Mouse (Mus musculus) frontal cortex, postnatal 25 days (tissue): ENCODE measurements around the gene Ube2r2.

Experiments used
- DNase-seq, 2 experiments: peaks; one replicate each; pipeline ENCODE4 v3.0.0; 2022; ENCODE audit warnings: low spot score in 2 of 2

The Ube2r2 gene

DNA sequence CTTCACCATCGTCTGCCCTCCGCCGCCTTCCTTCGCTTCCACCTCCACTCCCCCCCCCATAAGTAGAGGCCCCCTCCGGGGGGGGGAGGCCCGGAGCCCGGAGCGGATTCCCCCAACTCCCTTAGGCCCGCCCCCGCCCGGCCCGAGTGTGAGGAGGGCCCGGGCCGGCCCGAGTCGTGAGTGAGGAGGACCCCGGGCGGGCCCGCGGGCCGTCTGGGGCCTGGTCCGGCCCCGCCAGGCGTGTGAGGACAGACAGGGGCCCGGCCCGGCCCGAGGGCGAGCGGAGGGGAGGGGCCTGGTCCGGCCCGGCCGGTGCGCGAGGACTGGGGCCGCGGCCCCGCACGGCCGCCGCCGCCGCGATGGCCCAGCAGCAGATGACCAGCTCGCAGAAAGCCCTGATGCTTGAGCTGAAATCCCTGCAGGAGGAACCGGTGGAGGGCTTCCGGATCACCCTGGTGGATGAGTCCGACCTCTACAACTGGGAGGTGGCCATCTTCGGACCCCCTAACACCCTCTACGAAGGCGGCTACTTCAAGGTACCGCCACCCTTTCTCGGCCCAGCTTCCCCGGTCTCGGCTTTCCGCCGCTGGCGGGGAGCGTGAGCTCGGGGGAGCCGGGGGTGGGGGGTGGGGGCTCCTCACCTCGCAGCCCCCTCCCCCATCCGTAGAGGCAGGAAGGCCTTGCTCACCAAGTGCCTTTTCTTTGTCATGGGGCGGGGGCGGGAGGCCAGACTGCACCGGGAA lies at the start of gene Ube2r2:
Ube2r2 (plus strand) TSS at position 33 of the 743 bp plus-strand sequence.
- DNase-seq: peak; percentile 20 to 43

GRCm38 (mm10) chr4:41086947-41087346 lies 48.6 kb upstream of the Ube2r2 start:
- DNase-seq: no peak

- no peak for DNase-seq
Measured at GRCm38 (mm10) chr4:41087459-41088298, 47.9 kb upstream of the Ube2r2 start.

DNA sequence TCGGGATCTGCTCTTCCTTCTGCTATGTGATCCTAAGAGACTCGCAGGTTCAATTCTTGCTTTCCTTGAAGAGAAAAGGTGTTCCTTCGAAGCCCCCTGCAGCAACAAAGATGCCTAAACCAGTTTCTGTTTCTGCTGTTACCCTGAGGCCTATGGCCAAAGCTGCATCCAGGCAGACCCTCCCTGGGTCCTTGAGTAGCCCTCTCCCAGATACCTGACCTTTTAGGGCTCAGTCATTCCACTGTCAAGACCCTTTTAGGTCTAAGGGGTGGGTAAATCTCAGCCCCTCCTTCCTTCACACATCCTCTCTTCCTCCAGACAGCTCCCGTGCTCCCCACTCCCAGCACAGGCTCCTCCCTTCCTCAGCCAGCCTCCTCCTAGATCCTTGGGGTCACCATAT lies 46.4 kb upstream of the Ube2r2 start:
- DNase-seq: no peak

- DNase-seq: no peak
Measured at GRCm38 (mm10) chr4:41089705-41090104, 45.8 kb upstream of the Ube2r2 start.

GRCm38 (mm10) chr4:41091391-41091790 lies 44.2 kb upstream of the Ube2r2 start:
- DNase-seq: no peak

- no peak for DNase-seq
Measured at GRCm38 (mm10) chr4:41092958-41093357, 42.6 kb upstream of the Ube2r2 start.

DNA sequence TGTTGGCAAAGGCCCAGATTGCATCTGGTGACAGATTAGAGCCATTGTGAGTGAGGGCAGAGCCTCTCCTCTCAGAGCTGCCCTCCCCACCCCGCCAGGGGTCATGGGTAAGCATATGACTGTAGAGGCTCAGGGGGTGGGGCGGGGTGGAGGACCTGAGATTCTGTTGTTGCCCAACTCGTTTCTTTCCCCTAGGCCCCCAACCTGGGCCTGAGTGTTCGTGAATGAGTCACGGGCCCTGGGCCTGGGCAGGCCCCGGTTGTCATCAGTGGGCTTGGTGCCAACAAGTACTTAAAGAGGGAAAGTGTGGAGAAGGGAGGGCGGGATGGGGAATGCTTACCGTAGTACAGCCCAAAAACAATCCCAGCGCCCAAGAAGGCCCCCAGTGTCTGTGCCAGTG lies 41.2 kb upstream of the Ube2r2 start:
- no peak for DNase-seq

DNA sequence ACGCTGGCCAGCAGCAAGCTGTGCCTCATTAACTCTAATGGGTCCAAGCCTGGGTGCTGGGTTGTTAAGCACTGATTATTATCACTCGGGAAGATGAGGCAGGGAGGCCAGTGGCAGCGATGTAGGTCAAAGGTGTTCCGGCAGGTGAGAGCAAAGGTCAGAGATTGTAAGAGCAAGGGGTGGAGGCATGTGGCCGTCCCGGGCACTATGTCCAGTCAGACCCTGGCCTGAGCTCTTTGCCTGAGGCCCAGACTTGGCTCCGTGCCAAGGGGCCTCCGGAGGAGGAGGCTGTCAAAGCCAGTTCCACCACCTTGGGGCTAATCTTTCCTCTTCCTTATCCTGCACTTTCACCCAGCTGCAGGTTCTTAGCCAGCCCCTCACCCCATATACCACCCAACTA lies 39.4 kb upstream of the Ube2r2 start:
- DNase-seq: no peak

GRCm38 (mm10) chr4:41096794-41097193 lies 38.7 kb upstream of the Ube2r2 start:
- no peak for DNase-seq

- no peak for DNase-seq
Measured at GRCm38 (mm10) chr4:41097381-41097780, 38.2 kb upstream of the Ube2r2 start.

DNA sequence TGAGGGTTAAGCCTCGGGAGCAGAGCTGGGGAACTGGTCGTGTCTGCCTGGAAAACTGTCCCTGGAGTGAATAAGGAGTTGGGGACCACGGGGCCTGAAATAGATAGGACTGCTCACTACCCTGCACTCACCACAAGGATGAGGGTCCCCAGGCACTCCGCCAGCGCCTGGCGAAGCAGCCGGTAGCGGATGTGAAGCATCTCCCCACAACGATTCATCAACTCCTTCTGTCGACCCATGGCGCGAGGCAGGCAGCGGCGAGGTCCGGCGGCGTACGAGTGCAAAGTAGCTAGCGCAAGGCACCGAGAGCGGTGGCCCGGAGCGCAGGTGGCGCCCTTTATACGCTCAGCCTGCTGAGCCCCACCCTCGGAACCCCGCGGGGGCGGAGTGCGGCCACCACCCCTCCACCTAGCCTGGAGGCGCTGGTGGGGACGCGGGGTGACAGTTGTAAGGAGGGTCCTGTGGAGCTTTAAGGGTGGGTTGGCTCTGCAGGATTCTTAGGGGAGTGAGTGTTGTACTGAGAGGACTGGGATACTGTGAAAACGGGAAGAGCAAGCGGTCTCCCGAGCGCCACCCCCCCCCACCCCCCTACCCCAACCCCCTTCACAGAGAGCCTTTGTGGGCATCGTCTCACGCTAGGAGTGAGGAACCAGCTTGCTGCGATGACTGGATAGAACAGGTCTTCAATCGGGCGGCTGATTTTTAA lies 37.5 kb upstream of the Ube2r2 start, which contains the start of gene Aqp3:
Aqp3 (minus strand) TSS at position 313 of the 706 bp plus-strand sequence.
- no peak for DNase-seq

GRCm38 (mm10) chr4:41098577-41098951 lies 37.0 kb upstream of the Ube2r2 start:
- no peak for DNase-seq

DNA sequence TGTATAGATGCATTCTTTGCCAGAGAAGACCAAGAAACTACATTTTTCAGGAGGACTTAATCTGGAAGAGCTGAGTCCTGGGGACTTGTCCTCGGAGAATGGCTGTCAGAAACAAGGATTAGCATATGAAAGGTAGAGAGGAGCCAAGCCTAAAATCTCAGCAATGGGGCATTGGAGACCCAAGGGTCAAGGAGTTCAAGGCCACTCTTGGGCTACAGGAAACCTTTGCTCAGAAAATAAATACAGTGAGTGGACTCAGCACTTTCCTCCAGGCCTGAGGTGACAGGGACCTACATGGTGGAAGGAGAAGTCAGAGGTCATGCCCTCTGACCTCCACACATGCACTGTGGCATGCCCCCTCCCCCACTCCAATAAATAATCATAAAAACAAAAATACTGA lies 34.6 kb upstream of the Ube2r2 start:
- no peak for DNase-seq

- DNase-seq: no peak
Measured at GRCm38 (mm10) chr4:41102901-41103300, 32.6 kb upstream of the Ube2r2 start.

DNA sequence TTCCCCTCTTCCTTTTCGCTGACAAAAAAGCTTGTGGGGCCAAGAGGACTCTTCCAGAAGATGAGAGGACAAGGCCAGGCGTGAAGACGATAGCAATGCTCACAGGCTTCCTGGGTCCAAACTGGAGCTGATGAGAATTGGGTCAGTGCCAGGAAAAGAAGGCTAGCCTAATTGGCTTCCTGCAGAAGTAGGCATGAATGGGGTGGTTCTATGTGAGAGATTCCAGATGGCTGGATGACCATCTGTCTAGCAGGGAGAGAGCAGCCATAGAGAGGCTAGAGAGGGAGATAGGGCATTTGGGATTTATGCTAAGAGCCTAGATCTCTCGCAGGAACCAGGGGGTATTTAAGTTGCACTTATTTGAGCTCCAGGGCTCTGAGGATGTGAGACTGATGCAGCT lies 28.1 kb upstream of the Ube2r2 start:
- no peak for DNase-seq

- DNase-seq: no peak
Measured at GRCm38 (mm10) chr4:41108717-41109425, 26.7 kb upstream of the Ube2r2 start.

GRCm38 (mm10) chr4:41114358-41115070 lies 21.0 kb upstream of the Ube2r2 start:
- DNase-seq: no peak

DNA sequence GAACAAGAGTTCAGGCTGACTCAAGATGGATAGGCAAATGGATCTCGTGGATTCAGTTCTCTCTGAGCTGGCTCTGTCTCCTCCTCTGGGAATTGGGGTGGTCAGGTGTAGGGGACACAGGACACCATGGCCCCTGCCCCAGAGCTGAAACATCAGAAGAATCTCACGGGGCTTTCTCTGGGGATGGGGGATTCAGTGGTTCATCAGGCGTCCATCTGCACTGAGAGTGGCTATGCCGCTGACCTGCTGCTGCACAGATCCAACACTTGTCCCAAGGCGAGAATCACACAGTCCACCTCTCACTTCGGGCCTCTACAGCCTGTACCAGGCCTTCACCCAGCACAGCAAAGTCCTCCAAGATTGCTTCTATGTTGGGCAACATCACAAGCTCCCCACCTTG lies 20.5 kb upstream of the Ube2r2 start:
- no peak for DNase-seq

GRCm38 (mm10) chr4:41115793-41116192 lies 19.8 kb upstream of the Ube2r2 start:
- no peak for DNase-seq

GRCm38 (mm10) chr4:41116817-41117216 lies 18.7 kb upstream of the Ube2r2 start:
- DNase-seq: no peak
